Comparison of ENCODE assay signal across 10 mouse cellular contexts in the genomic region with DNA sequence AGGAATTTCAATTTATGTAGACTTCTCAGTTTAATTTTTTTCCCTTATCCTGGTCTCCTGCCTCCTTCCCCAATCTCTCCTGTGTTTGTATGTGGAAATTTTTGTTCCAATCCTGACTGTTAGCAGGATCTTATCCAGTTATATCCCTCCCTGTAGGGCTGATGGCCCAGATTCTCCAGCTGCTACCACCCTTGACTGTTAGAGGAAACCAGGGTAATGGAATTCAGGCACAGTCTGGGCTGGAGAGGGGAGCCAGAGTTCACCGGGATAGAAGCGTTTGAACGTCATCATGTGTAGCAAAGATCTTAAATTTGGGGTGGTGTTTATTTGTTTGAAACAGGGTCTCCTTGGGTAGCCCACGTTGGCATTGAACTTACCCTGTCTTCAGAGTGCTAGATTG. TPM values are rescaled to one million over a fixed set of nuclear protein-coding genes. Genes with fewer than 3 reads are reported as not detected.
DNase-seq lines count a peak whose midpoint lies in the region; ATAC-seq and TF ChIP-seq lines count a peak whose summit lies in the region.
"Had no signal": no experiment of that assay in that cellular context is flagged by ENCODE, and none has a peak within 500 bp of the region (broad histone marks: within the 10 kb centered on the region; RNA-seq: fewer than 3 reads in every experiment).

No protein-coding gene starts in this region.

- ATAC-seq in liver, embryonic 12.5 days, result no peak
- ATAC-seq in heart, embryonic 12.5 days (ENCODE audit: insufficient number of reproducible peaks, low FRiP score), result no peak
- ATAC-seq in neural tube, embryonic 15.5 days (ENCODE audit: low FRiP score), result no peak
- ATAC-seq: activated CD4-positive, CD25-positive, alpha-beta regulatory T cell, adult 4 months had no signal

- 0 out of 2 replicates have a peak overlapping the region, but pooled peaks have one; percentile 2 for H3K4me2 ChIP-seq in liver, embryonic 12.5 days
- H3K4me2 ChIP-seq in heart, embryonic 12.5 days, result peak overlapping the region; percentile 33; the same call in 1 of the 2 replicates
- H3K4me2 ChIP-seq in neural tube, embryonic 15.5 days, result no peak overlapping the region

- intact Hi-C loops in gastrocnemius, adult 2 months (cut with DNase I), result no loop called here
- intact Hi-C loops in gastrocnemius, postnatal 36 days (cut with DNase I), result no loop called here

- H3K4me1 ChIP-seq in liver, embryonic 12.5 days, result peaks cover 62% of the 10 kb centered on the region
- peaks cover 53% of the 10 kb centered on the region for H3K4me1 ChIP-seq in heart, embryonic 12.5 days (replicated peaks)
- peaks cover 51% of the 10 kb centered on the region for H3K4me1 ChIP-seq in neural tube, embryonic 15.5 days

- H3K36me3 ChIP-seq in liver, embryonic 12.5 days, result peaks cover 52% of the 10 kb centered on the region
- peaks cover 46% of the 10 kb centered on the region for H3K36me3 ChIP-seq in heart, embryonic 12.5 days
- H3K36me3 ChIP-seq in neural tube, embryonic 15.5 days, result peaks cover 31% of the 10 kb centered on the region

- peak overlapping the region; percentile 65 for H3K27ac ChIP-seq in gastrocnemius, adult 2 months
- H3K27ac ChIP-seq in liver, embryonic 12.5 days, result 0 out of 2 replicates have a peak overlapping the region, but pooled peaks have one; percentile 22
- peak overlapping the region; percentile 42; the same call in 1 of the 2 replicates for H3K27ac ChIP-seq in heart, embryonic 12.5 days (ENCODE audit: poor library complexity, severe bottlenecking)
- H3K27ac ChIP-seq in neural tube, embryonic 15.5 days (replicated peaks), result peak overlapping the region; percentile 23; the same call in 1 of the 2 replicates

- DNase-seq in gastrocnemius, adult 2 months, result peak; percentile 38
- DNase-seq in gastrocnemius, postnatal 36 days, result no peak
- no peak for DNase-seq in liver
- DNase-seq in adrenal gland, postnatal 10 days, result no peak
- no peak for DNase-seq in frontal cortex, postnatal 14 days (ENCODE audit: low spot score in 2 of 2)
- DNase-seq: cerebellum, adult 9-10 months had no signal

- peak overlapping the region; percentile 45 for H3K4me3 ChIP-seq in gastrocnemius, adult 2 months
- no peak overlapping the region for H3K4me3 ChIP-seq in liver, embryonic 12.5 days
- no peak overlapping the region for H3K4me3 ChIP-seq in heart, embryonic 12.5 days
- H3K4me3 ChIP-seq in neural tube, embryonic 15.5 days (replicated peaks), result no peak overlapping the region

- H3K27me3 ChIP-seq in liver, embryonic 12.5 days (replicated peaks), result no peaks in the 10 kb centered on the region
- no peaks in the 10 kb centered on the region for H3K27me3 ChIP-seq in heart, embryonic 12.5 days (replicated peaks)
- no peaks in the 10 kb centered on the region for H3K27me3 ChIP-seq in neural tube, embryonic 15.5 days (replicated peaks)

- 65% methylated on average over 4 of the region's 4 CpGs for WGBS in liver, embryonic 12.5 days (ENCODE audit: insufficient replicate concordance)
- 70% methylated on average over 4 of the region's 4 CpGs for WGBS in heart, embryonic 12.5 days
- WGBS in neural tube, embryonic 15.5 days, result 66% methylated on average over 4 of the region's 4 CpGs

- no peak overlapping the region for H3K9ac ChIP-seq in liver, embryonic 12.5 days
- no peak overlapping the region for H3K9ac ChIP-seq in heart, embryonic 12.5 days
- H3K9ac ChIP-seq in neural tube, embryonic 15.5 days (replicated peaks), result no peak overlapping the region

- no peaks in the 10 kb centered on the region for H3K9me3 ChIP-seq in liver, embryonic 12.5 days (replicated peaks)
- no peaks in the 10 kb centered on the region for H3K9me3 ChIP-seq in heart, embryonic 12.5 days (replicated peaks)
- no peaks in the 10 kb centered on the region for H3K9me3 ChIP-seq in neural tube, embryonic 15.5 days (replicated peaks)

- no peak for TF ChIP-seq CTCF in gastrocnemius, adult 2 months (IDR thresholded peaks at IDR 0.05)

RNA-seq across cellular contexts. Expression of gene Tpm3, which starts 12.3 kb away (rescaled TPM):
- 1,000 to 10,000 TPM in 1 of 2 experiments, 100 to 1,000 TPM in 1; 428 to 1,099 TPM for total RNA-seq in gastrocnemius, adult 2 months (2021)
- total RNA-seq in gastrocnemius, postnatal 36 days (2021), result 100 to 1,000 TPM; 150 to 798 TPM
- 299 and 315 TPM in 2 replicates for polyA plus RNA-seq in liver, embryonic 12.5 days (2016; fragmentation: Nextera tagmentation; extraction: Ambion mirVana)
- polyA plus RNA-seq in heart, embryonic 12.5 days (2016; fragmentation: Nextera tagmentation; extraction: Ambion mirVana), result 335 and 344 TPM in 2 replicates
- polyA plus RNA-seq in neural tube, embryonic 15.5 days (2015; fragmentation: Nextera tagmentation; extraction: Ambion mirVana), result 313 and 382 TPM in 2 replicates
- total RNA-seq in adrenal gland, postnatal 10 days (2021), result 100 to 1,000 TPM; 165 to 251 TPM

RNA-seq across cellular contexts. Expression of gene Nup210l, which starts 19.1 kb away (rescaled TPM):
- total RNA-seq in gastrocnemius, adult 2 months (2021), result under 1 TPM; 0.05 to 0.11 TPM
- total RNA-seq in gastrocnemius, postnatal 36 days (2021), result under 1 TPM in 1 of 2 experiments, not detected in 1; 0.05 TPM
- polyA plus RNA-seq in liver, embryonic 12.5 days (2016; fragmentation: Nextera tagmentation; extraction: Ambion mirVana), result 0.11 and 0.19 TPM in 2 replicates
- 0.33 and 0.40 TPM in 2 replicates for polyA plus RNA-seq in heart, embryonic 12.5 days (2016; fragmentation: Nextera tagmentation; extraction: Ambion mirVana)
- 0.09 and 0.17 TPM in 2 replicates for polyA plus RNA-seq in neural tube, embryonic 15.5 days (2015; fragmentation: Nextera tagmentation; extraction: Ambion mirVana)
- total RNA-seq in adrenal gland, postnatal 10 days (2021), result under 1 TPM; 0.24 to 0.42 TPM

RNA-seq across cellular contexts. Expression of gene Ubap2l, which starts 32.4 kb away (rescaled TPM):
- 100 to 1,000 TPM in 1 of 2 experiments, 10 to 100 TPM in 1; 94.5 to 104 TPM for total RNA-seq in gastrocnemius, adult 2 months (2021)
- total RNA-seq in gastrocnemius, postnatal 36 days (2021), result 10 to 100 TPM; 80.6 to 90.5 TPM
- polyA plus RNA-seq in liver, embryonic 12.5 days (2016; fragmentation: Nextera tagmentation; extraction: Ambion mirVana), result 111 and 125 TPM in 2 replicates
- polyA plus RNA-seq in heart, embryonic 12.5 days (2016; fragmentation: Nextera tagmentation; extraction: Ambion mirVana), result 178 and 200 TPM in 2 replicates
- 122 and 129 TPM in 2 replicates for polyA plus RNA-seq in neural tube, embryonic 15.5 days (2015; fragmentation: Nextera tagmentation; extraction: Ambion mirVana)
- total RNA-seq in adrenal gland, postnatal 10 days (2021), result 100 to 1,000 TPM; 152 to 166 TPM

RNA-seq across cellular contexts. Expression of gene 4933434E20Rik, which starts 33.4 kb away (rescaled TPM):
- 10 to 100 TPM; 82.0 to 93.3 TPM for total RNA-seq in gastrocnemius, adult 2 months (2021)
- 10 to 100 TPM; 78.1 to 90.6 TPM for total RNA-seq in gastrocnemius, postnatal 36 days (2021)
- polyA plus RNA-seq in liver, embryonic 12.5 days (2016; fragmentation: Nextera tagmentation; extraction: Ambion mirVana), result 101 and 103 TPM in 2 replicates
- polyA plus RNA-seq in heart, embryonic 12.5 days (2016; fragmentation: Nextera tagmentation; extraction: Ambion mirVana), result 136 and 141 TPM in 2 replicates
- polyA plus RNA-seq in neural tube, embryonic 15.5 days (2015; fragmentation: Nextera tagmentation; extraction: Ambion mirVana), result 204 and 206 TPM in 2 replicates
- total RNA-seq in adrenal gland, postnatal 10 days (2021), result 10 to 100 TPM; 64.6 to 66.5 TPM
